Mouse (Mus musculus) c-Kit-positive CD71-positive TER-119-negative erythroid progenitor cells, embryonic 14.5 days (primary cell): ENCODE measurements around the gene Rnf8.

Experiments used
- DNase-seq: peaks from one replicate; pipeline ENCODE4 v3.0.0-alpha.2; 2013; ENCODE audit warnings: low read depth

The Rnf8 gene

GRCm38 (mm10) chr17:29627285-29627684 is 12.7 kb downstream of the Rnf8 start:
- no peak for DNase-seq

DNA sequence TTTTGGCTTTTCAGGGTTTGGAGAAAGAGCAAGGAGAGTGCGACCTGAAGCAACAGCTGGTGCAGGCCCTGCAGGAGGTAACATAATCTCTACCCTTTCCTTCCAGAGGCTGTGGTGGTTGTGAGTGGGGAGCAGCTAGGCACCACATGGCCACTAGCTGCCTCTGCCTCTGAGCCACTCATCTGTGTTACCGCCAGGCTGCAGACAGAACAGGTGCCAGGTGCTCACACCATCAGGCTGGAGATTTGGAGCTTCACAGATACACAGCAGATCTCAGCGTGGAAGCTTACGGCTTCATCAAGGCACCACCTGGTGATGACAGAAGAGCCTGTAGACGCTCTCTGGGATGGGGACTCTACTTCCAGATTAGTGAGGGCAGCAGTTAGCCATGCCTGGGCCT is 14.4 kb downstream of the Rnf8 start:
- DNase-seq, result no peak

GRCm38 (mm10) chr17:29629620-29630019 is 15.0 kb downstream of the Rnf8 start:
- peak; percentile 38 for DNase-seq

DNA sequence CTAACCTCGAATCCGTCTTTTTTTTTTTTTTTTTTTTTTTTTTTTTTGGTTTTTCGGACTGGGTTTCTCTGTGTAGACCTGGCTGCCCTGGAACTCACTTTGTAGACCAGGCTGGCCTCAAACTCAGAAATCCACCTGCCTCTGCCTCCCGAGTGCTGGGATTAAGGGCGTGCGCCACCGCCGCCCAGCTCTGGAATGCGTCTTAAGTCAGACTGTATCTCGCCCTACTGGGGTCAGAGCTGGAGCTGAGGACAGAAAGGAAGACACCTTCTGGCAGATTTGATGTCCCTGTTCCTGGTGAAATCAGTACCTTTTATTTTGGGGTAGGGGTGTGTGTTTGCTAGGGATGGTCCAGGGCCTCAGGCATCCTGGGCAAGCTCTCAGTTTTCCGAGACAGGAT is 17.7 kb downstream of the Rnf8 start:
- no peak for DNase-seq

GRCm38 (mm10) chr17:29635492-29635891 is 20.9 kb downstream of the Rnf8 start:
- DNase-seq, result no peak

DNA sequence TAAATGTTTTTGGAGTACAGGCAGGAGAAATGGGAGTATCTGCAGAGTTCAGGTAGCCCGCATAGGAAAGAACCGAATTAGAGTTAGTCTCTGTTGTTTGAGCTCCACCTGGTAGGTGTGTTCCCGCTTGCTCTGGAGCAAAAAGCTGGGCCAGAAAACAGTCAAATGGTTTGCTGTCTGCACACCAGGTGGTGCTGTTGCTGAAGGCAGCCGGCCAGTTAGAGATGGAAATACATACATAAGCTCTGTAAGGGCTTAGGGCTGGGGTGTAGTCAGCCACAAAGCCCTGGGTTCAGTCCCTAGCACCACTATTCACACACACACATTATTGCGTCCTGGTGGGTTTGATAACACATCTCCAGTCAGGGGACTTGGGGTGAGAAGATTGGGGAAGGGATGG is 21.5 kb downstream of the Rnf8 start:
- peak; percentile 46 for DNase-seq

GRCm38 (mm10) chr17:29637377-29637776 is 22.8 kb downstream of the Rnf8 start:
- DNase-seq, result no peak

- no peak for DNase-seq
Measured at GRCm38 (mm10) chr17:29637895-29638294, 23.3 kb downstream of the Rnf8 start.

GRCm38 (mm10) chr17:29640971-29641370 is 26.4 kb downstream of the Rnf8 start:
- DNase-seq, result no peak

- no peak for DNase-seq
Measured at GRCm38 (mm10) chr17:29642219-29642618, 27.6 kb downstream of the Rnf8 start.

GRCm38 (mm10) chr17:29658249-29658648 is 43.7 kb downstream of the Rnf8 start:
- peak; percentile 76 for DNase-seq

DNA sequence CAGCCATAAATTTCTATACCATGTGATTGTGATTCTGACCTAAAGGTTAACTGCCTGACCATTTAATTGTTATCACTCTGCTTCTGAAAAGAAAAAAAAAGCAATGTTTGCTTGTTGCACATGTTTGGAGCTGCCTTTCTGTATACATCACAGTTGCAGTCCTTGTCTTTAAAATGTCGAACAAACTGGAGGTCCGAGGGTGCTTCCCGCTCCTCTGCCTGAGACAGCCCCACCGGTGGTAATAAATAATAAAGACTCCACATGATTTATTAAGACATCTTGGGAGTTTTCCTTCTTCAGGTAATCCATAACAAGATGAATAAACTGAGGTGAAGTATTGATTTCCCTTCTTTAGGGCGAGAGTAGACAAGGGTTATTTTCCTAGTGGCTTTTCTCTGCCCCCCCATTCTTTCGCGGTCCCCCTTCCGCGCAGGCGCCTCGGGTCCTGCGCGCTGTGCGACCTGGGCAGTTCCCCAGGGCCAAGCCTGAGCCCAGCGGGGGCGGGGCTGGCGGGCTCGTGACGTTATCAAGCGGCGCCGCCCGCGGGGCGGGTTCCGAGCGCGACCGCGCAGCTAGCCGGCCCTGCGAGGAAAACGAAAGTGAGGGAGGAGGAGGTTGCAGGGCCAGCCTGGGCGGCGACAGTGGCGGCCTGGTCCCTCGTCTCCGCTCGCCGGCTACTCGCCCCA is 45.6 kb downstream of the Rnf8 start, which contains the start of gene Cmtr1:
Gene Cmtr1, plus strand, starts transcription at position 520 of the 686 bp plus-strand sequence.
- peak; percentile 91 for DNase-seq

- DNase-seq, result no peak
Measured at GRCm38 (mm10) chr17:29660762-29661391, 46.3 kb downstream of the Rnf8 start.

DNA sequence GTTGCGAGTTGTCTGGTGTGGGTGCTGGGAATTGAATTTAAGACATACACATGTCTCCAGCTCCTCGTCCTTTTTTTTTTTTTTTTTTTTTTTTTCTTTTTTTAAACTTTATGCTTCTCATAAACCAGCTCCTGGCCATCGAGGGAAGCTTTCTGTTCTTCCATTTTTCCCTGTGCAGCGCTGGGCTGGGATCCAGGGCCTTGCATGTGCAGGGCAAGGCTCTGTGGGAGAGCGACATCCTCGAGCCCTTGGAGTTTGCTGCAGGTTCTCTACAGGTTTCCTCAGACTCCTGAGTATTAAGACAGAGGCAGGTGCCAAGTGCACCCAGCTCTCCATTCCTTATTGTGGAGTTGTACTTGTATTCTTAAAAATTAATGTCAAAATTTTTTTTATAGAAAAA is 47.6 kb downstream of the Rnf8 start:
- no peak for DNase-seq

GRCm38 (mm10) chr17:29668051-29668986 is 53.7 kb downstream of the Rnf8 start:
- DNase-seq, result no peak

GRCm38 (mm10) chr17:29669030-29669429 is 54.4 kb downstream of the Rnf8 start:
- no peak for DNase-seq

DNA sequence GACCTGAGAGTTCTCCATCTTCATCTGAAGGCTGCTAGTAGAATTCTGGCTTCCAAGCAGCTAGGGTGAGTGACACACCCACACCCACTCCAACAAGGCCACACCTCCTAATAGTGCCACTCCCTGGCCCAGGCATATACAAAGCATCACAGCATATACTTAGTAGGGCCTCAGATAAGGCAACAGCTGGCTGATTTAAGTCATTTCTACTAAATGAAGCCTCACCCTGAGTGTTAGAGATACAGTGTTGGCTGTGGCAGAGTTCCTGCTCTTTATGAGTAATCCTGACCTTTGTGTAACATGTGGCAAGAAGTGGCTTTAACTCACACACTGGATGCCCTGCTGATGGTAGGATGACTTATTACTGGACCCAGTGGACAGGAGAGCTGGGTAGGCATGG is 55.3 kb downstream of the Rnf8 start:
- DNase-seq, result peak; percentile 63

DNA sequence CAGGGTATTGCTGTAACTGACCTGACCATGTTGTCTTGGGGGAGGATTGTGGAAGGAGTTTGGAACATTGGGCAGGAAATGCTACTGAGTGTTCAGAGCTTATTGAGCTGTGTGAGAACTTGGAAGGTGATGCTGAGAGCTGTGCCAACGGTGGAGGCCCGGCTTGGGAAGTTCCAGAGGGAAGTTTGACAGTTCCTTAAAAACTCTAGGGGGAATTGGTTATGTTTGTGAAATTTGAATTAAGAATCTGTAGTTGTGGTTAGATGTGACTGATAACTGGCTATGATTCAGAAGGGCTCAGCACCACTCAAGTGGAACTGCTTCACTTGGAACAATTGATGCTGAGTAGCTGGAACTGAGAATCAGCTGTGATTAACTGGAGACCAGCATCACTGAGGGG is 56.4 kb downstream of the Rnf8 start:
- DNase-seq, result no peak

- DNase-seq, result no peak
Measured at GRCm38 (mm10) chr17:29673325-29673724, 58.7 kb downstream of the Rnf8 start.

DNA sequence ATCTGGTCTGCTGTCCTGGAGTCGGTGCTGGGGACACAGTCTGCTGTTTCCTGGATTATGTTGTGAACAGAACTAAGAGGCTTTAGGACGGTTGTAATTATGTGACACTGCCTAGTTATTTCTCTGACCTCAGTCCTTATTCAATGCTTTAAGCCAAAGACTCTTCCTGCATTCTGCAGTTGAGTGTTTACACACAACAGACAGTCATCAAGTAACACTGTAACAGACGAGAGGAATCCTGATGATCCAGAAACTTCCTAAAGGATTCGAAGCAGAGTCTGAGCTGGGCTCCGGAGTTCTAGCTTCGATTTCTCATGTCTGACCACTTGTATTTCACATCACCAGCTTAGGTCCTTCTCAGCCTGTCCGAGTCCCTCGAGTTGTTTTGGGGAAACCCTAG is 63.9 kb downstream of the Rnf8 start:
- no peak for DNase-seq

DNA sequence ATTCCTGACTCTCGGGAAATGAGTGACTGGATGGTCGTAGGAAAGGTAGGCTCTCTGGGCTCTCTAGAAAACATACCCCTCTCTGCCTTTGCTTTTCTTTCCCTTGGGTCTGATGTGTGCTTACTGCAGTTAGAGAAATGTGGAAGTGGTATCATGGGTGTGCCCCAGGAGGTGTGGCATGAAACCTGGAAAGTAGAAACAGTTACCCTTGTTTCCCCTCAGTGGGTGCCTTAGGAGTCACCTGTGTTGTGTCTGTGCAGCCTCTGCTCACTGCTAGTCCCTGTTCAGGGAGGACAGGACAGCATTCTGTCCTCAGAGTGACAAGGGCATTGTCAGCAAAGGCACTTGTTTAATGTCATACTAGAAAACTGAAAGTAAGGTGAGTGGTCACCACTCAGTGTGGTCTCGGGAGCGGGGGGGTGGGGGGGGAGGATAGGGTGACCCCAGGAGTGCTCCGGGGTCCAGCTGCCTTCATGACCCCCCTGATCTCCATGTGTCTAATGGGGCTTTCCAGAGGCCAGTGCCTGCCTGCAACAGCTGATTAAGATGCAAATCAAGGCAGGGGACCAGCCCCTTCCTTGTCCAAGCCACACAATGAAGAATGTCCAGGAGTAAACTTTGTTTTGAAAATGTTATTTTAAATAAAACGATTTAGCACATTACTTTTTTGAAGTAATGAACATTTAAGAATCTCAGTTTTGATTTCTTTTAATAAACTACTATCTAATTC is 64.6 kb downstream of the Rnf8 start:
- DNase-seq, result no peak

GRCm38 (mm10) chr17:29680174-29680573 is 65.6 kb downstream of the Rnf8 start:
- no peak for DNase-seq
